Mouse (Mus musculus): ENCODE results near the gene Ncs1. TPM values are rescaled to one million over a fixed set of nuclear protein-coding genes. Genes with fewer than 3 reads are reported as not detected.
A peak's percentile ranks its signal among the peaks of the same experiment; 100 is the strongest.

Ncs1 gene
- 44.7 and 51.8 TPM in 2 replicates for polyA plus RNA-seq (2016; fragmentation: Nextera tagmentation; extraction: Ambion mirVana)

GRCm38 (mm10) chr2:31245491-31246141 is at the start of gene Ncs1:
Gene Ncs1, plus strand, starts transcription at chr2:31245823.
- H3K27ac ChIP-seq: peak within 1 kb of the TSS; percentile 96
- WGBS: under 1% methylated on average over 86 of the region's 89 CpGs
- no peaks in the 10 kb centered on the region for H3K9me3 ChIP-seq
- peaks cover 27% of the 10 kb centered on the region for H3K27me3 ChIP-seq (ENCODE audit: insufficient read depth, poor library complexity, severe bottlenecking)
- H3K4me3 ChIP-seq: peak within 1 kb of the TSS; percentile 91
- H3K36me3 ChIP-seq: peaks cover 16% of the 10 kb centered on the region; the same call in 1 of the 2 replicates
- peak; percentile 82 for DNase-seq (ENCODE audit: low spot score)
- H3K4me1 ChIP-seq: peaks cover 73% of the 10 kb centered on the region

- DNase-seq (ENCODE audit: low spot score): no peak
- H3K4me3 ChIP-seq: no peak overlapping the region
- WGBS: 68% methylated on average over 4 of the region's 4 CpGs
- peaks cover 43% of the 10 kb centered on the region for H3K36me3 ChIP-seq
- H3K9me3 ChIP-seq: no peaks in the 10 kb centered on the region
- no peaks in the 10 kb centered on the region for H3K27me3 ChIP-seq (ENCODE audit: insufficient read depth, poor library complexity, severe bottlenecking)
- peaks cover 66% of the 10 kb centered on the region for H3K4me1 ChIP-seq
- peak overlapping the region; percentile 77 for H3K27ac ChIP-seq
Observed at GRCm38 (mm10) chr2:31198621-31199020, 47.0 kb upstream of the Ncs1 start.

- H3K27ac ChIP-seq: peak overlapping the region; percentile 62
- H3K9me3 ChIP-seq: no peaks in the 10 kb centered on the region
- no peaks in the 10 kb centered on the region for H3K27me3 ChIP-seq (ENCODE audit: insufficient read depth, poor library complexity, severe bottlenecking)
- H3K4me1 ChIP-seq: peaks cover 71% of the 10 kb centered on the region
- H3K4me3 ChIP-seq: no peak overlapping the region
- 59% methylated on average over 2 of the region's 2 CpGs for WGBS
- DNase-seq (ENCODE audit: low spot score): no peak
- peaks cover 43% of the 10 kb centered on the region for H3K36me3 ChIP-seq
Observed at GRCm38 (mm10) chr2:31200051-31200450, 45.6 kb upstream of the Ncs1 start.

GRCm38 (mm10) chr2:31201851-31202250 is 43.8 kb upstream of the Ncs1 start:
- DNase-seq (ENCODE audit: low spot score): no peak
- H3K9me3 ChIP-seq: no peaks in the 10 kb centered on the region
- no peak overlapping the region for H3K4me3 ChIP-seq
- peaks cover 34% of the 10 kb centered on the region for H3K36me3 ChIP-seq
- no peaks in the 10 kb centered on the region for H3K27me3 ChIP-seq (ENCODE audit: insufficient read depth, poor library complexity, severe bottlenecking)
- peaks cover 84% of the 10 kb centered on the region for H3K4me1 ChIP-seq
- H3K27ac ChIP-seq: peak overlapping the region; percentile 81
- 48% methylated on average over 7 of the region's 7 CpGs for WGBS

GRCm38 (mm10) chr2:31202357-31202756 is 43.3 kb upstream of the Ncs1 start:
- Histone ChIP-seq H3K27ac (peak overlapping the region; percentile 81), H3K4me3 (no peak overlapping the region), H3K27me3 (ENCODE audit: insufficient read depth, poor library complexity, severe bottlenecking) (no peaks in the 10 kb centered on the region), H3K36me3 (peaks cover 31% of the 10 kb centered on the region), H3K9me3 (no peaks in the 10 kb centered on the region), H3K4me1 (peaks cover 84% of the 10 kb centered on the region)
- WGBS: 39% methylated on average over 3 of the region's 3 CpGs
- no peak for DNase-seq (ENCODE audit: low spot score)

GRCm38 (mm10) chr2:31202956-31203355 is 42.7 kb upstream of the Ncs1 start:
- no peak for DNase-seq (ENCODE audit: low spot score)
- Histone ChIP-seq H3K4me3 (no peak overlapping the region), H3K4me1 (peaks cover 85% of the 10 kb centered on the region), H3K27ac (peak overlapping the region; percentile 81), H3K27me3 (ENCODE audit: insufficient read depth, poor library complexity, severe bottlenecking) (no peaks in the 10 kb centered on the region), H3K36me3 (peaks cover 29% of the 10 kb centered on the region), H3K9me3 (no peaks in the 10 kb centered on the region)
- 79% methylated on average over 4 of the region's 4 CpGs for WGBS

GRCm38 (mm10) chr2:31204677-31205076 is 40.9 kb upstream of the Ncs1 start:
- H3K36me3 ChIP-seq: peaks cover 36% of the 10 kb centered on the region
- peaks cover 92% of the 10 kb centered on the region for H3K4me1 ChIP-seq
- WGBS: 72% methylated on average over 5 of the region's 5 CpGs
- H3K27me3 ChIP-seq (ENCODE audit: insufficient read depth, poor library complexity, severe bottlenecking): no peaks in the 10 kb centered on the region
- no peaks in the 10 kb centered on the region for H3K9me3 ChIP-seq
- DNase-seq (ENCODE audit: low spot score): no peak
- H3K27ac ChIP-seq: peak overlapping the region; percentile 82
- no peak overlapping the region for H3K4me3 ChIP-seq

- no peak for DNase-seq (ENCODE audit: low spot score)
- H3K27me3 ChIP-seq (ENCODE audit: insufficient read depth, poor library complexity, severe bottlenecking): no peaks in the 10 kb centered on the region
- H3K4me3 ChIP-seq: no peak overlapping the region
- WGBS: 82% methylated on average over 4 of the region's 4 CpGs
- peaks cover 51% of the 10 kb centered on the region for H3K36me3 ChIP-seq
- H3K27ac ChIP-seq: peak overlapping the region; percentile 82
- peaks cover 91% of the 10 kb centered on the region for H3K4me1 ChIP-seq
- H3K9me3 ChIP-seq: no peaks in the 10 kb centered on the region
Observed at GRCm38 (mm10) chr2:31206211-31206610, 39.4 kb upstream of the Ncs1 start.

- Histone ChIP-seq H3K27ac (peak overlapping the region; percentile 82), H3K27me3 (ENCODE audit: insufficient read depth, poor library complexity, severe bottlenecking) (no peaks in the 10 kb centered on the region), H3K36me3 (peaks cover 51% of the 10 kb centered on the region), H3K9me3 (no peaks in the 10 kb centered on the region), H3K4me1 (peaks cover 91% of the 10 kb centered on the region), H3K4me3 (no peak overlapping the region)
- 69% methylated on average over 8 of the region's 8 CpGs for WGBS
- no peak for DNase-seq (ENCODE audit: low spot score)
Observed at GRCm38 (mm10) chr2:31206882-31207281, 38.7 kb upstream of the Ncs1 start.

- Histone ChIP-seq H3K36me3 (peaks cover 62% of the 10 kb centered on the region), H3K9me3 (no peaks in the 10 kb centered on the region), H3K27ac (peak overlapping the region; percentile 82), H3K27me3 (ENCODE audit: insufficient read depth, poor library complexity, severe bottlenecking) (no peaks in the 10 kb centered on the region), H3K4me3 (no peak overlapping the region), H3K4me1 (peaks cover 91% of the 10 kb centered on the region)
- DNase-seq (ENCODE audit: low spot score): peak; percentile 82
- WGBS: 64% methylated on average over 13 of the region's 13 CpGs
Observed at GRCm38 (mm10) chr2:31208544-31209142, 37.0 kb upstream of the Ncs1 start.

- 85% methylated on average over 4 of the region's 4 CpGs for WGBS
Observed at GRCm38 (mm10) chr2:31209525-31209924, 36.1 kb upstream of the Ncs1 start.

GRCm38 (mm10) chr2:31210144-31210847 is 35.3 kb upstream of the Ncs1 start:
- H3K9me3 ChIP-seq: no peaks in the 10 kb centered on the region
- peak overlapping the region; percentile 29; the same call in 1 of the 2 replicates for H3K4me3 ChIP-seq
- H3K36me3 ChIP-seq: peaks cover 69% of the 10 kb centered on the region
- peaks cover 93% of the 10 kb centered on the region for H3K4me1 ChIP-seq
- no peak for DNase-seq (ENCODE audit: low spot score)
- peak overlapping the region; percentile 82 for H3K27ac ChIP-seq
- 55% methylated on average over 11 of the region's 11 CpGs for WGBS
- no peaks in the 10 kb centered on the region for H3K27me3 ChIP-seq (ENCODE audit: insufficient read depth, poor library complexity, severe bottlenecking)

More at GRCm38 (mm10) chr2:31209525-31209924, 36.1 kb upstream of the Ncs1 start:
- Histone ChIP-seq H3K27ac (peak overlapping the region; percentile 82), H3K27me3 (ENCODE audit: insufficient read depth, poor library complexity, severe bottlenecking) (no peaks in the 10 kb centered on the region), H3K36me3 (peaks cover 66% of the 10 kb centered on the region), H3K4me1 (peaks cover 93% of the 10 kb centered on the region), H3K4me3 (no peak overlapping the region), H3K9me3 (no peaks in the 10 kb centered on the region)
- DNase-seq (ENCODE audit: low spot score): no peak

GRCm38 (mm10) chr2:31211204-31211603 is 34.4 kb upstream of the Ncs1 start:
- H3K36me3 ChIP-seq: peaks cover 71% of the 10 kb centered on the region
- no peak for DNase-seq (ENCODE audit: low spot score)
- H3K4me3 ChIP-seq: peak overlapping the region; percentile 29; the same call in 1 of the 2 replicates
- no peaks in the 10 kb centered on the region for H3K9me3 ChIP-seq
- H3K27me3 ChIP-seq (ENCODE audit: insufficient read depth, poor library complexity, severe bottlenecking): no peaks in the 10 kb centered on the region
- peaks cover 93% of the 10 kb centered on the region for H3K4me1 ChIP-seq
- H3K27ac ChIP-seq: peak overlapping the region; percentile 82
- WGBS: 58% methylated on average over 3 of the region's 3 CpGs
